Mouse (Mus musculus) midbrain, embryonic 16.5 days (tissue): ENCODE results near the gene B3galt4. TPM values are rescaled to one million over a fixed set of nuclear protein-coding genes. Genes with fewer than 3 reads are reported as not detected.

ENCODE experiments used
- ATAC-seq: fragments of 200-750 bp; cut with Nextera tagmentation; 2 replicates; pipeline ENCODE4 v1.8.0; 2017; ENCODE audit warnings: moderate TSS enrichment
- H3K27ac ChIP-seq: fragments of 300-500 bp; sonication (generic); 2 replicates; pipeline ENCODE4 v1.5.1; 2014; ENCODE audit warnings: mild to moderate bottlenecking, low read length, mixed read lengths
- H3K27me3 ChIP-seq: fragments of 300-500 bp; sonication (generic); 2 replicates; pipeline ENCODE4 v1.6.1; 2014; ENCODE audit warnings: low read depth, low read length, mixed read lengths; ENCODE audit not compliant: control insufficient read depth, insufficient read depth
- H3K36me3 ChIP-seq: fragments of 300-500 bp; sonication (generic); 2 replicates; pipeline ENCODE4 v1.6.1; 2014; ENCODE audit warnings: mild to moderate bottlenecking, low read length, moderate library complexity, mixed read lengths; ENCODE audit not compliant: control insufficient read depth, insufficient read depth
- H3K4me1 ChIP-seq: fragments of 300-500 bp; sonication (generic); 2 replicates; pipeline ENCODE4 v1.6.1; 2014; ENCODE audit warnings: mild to moderate bottlenecking, low read length, mixed read lengths; ENCODE audit not compliant: control insufficient read depth, insufficient read depth
- H3K4me2 ChIP-seq: fragments of 300-500 bp; sonication (generic); 2 replicates; pipeline ENCODE4 v1.6.1; 2014; ENCODE audit warnings: mild to moderate bottlenecking, low read length, mixed read lengths
- H3K4me3 ChIP-seq: fragments of 300-500 bp; sonication (generic); 2 replicates; pipeline ENCODE4 v1.5.1; 2014; ENCODE audit warnings: low read depth, mild to moderate bottlenecking, low read length, moderate library complexity, mixed read lengths
- H3K9ac ChIP-seq: fragments of 300-500 bp; sonication (generic); 2 replicates; pipeline ENCODE4 v1.6.1; 2014; ENCODE audit warnings: low read depth, low read length, mixed read lengths
- H3K9me3 ChIP-seq: fragments of 300-500 bp; sonication (generic); replicated peaks from 2 replicates; pipeline ENCODE4 v1.6.1; 2014; ENCODE audit warnings: mild to moderate bottlenecking, low read length, mixed read lengths; ENCODE audit not compliant: control insufficient read depth, poor library complexity, severe bottlenecking
- WGBS: fragments of 180-500 bp; shearing (Covaris S2); extraction: QIAGEN DNeasy Blood & Tissue Kit; methylation state at CpG from one replicate; pipeline ENCODE4 v1.1.7; 2014; 5-methylcytosine and 5-hydroxymethylcytosine counted together
- polyA plus RNA-seq: library from polyadenylated mRNA; unstranded; fragments of >200 nt; fragmentation: Nextera tagmentation; extraction: Ambion mirVana; gene quantifications from 2 replicates; pipeline ENCODE4 v1.2.1, GENCODE M21; 2015

Gene B3galt4
- polyA plus RNA-seq, 1 experiment from 2014 or later, result 16.6 TPM

DNA sequence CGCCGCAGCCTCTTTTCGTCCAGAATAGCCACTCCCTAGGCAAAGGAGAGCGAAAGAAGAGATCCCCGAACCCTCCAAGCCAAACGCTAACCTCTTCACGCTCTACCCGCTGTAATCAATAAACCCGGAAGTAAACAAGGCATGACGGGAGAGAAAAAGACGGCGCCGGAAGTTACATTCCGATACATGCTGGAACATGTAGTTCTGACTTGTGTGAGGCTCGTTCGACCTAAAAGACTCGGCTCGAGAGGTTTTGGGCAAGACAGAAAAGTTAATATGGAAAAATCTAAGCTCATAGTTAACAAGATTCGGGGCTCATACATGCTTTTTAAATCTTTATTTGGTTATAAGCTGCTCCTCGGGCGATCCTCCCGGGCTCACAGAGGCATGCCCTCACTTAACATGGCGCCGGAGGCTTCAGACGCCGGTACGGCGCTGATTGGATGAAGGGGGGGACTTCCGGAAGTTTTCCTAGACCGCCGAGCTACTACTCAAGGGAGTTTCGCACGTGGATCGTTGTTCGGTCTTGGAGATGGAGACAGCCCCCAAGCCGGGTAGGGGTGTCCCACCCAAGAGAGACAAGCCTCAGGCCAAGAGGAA, 11.0 kb downstream of the B3galt4 start, which contains the start of the genes Pfdn6 and Wdr46:
TSS of gene Pfdn6 (minus strand) at position 138 of the 600 bp plus-strand sequence.
TSS of gene Wdr46 (plus strand) at position 455 of the 600 bp plus-strand sequence.
- peak within 1 kb of the TSS; percentile 85 for H3K4me3 ChIP-seq
- H3K27ac ChIP-seq, result peak within 1 kb of the TSS; percentile 71
- peaks cover 18% of the 10 kb centered on the region for H3K4me1 ChIP-seq
- H3K36me3 ChIP-seq, result peaks cover 22% of the 10 kb centered on the region
- peak within 1 kb of the TSS; percentile 99 for H3K4me2 ChIP-seq
- peak; percentile 89 for ATAC-seq
- no peaks in the 10 kb centered on the region for H3K9me3 ChIP-seq
- peak within 1 kb of the TSS; percentile 84 for H3K9ac ChIP-seq
- H3K27me3 ChIP-seq, result no peaks in the 10 kb centered on the region
- under 1% methylated on average over 36 of the region's 36 CpGs for WGBS

DNA sequence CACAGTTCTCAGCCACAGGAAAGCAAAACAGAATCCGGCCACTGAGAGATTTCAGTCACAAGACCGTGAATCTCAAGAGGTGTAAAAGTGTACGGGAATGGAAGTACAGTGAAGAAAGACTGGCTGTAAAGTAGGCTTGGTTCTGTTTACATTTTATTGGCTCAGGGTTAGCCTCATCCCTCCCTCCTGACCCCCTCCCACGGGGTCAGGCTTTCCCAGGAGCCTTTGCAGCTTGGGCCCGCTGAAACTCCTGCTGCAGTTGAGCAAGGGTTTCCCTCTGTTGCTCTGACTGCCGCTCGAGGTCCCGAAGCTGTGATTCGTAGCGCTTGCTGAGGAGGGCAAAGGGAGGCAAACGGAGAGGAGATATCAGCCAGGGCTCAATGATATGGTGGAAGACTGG, 12.5 kb downstream of the B3galt4 start:
- 78% methylated on average over 11 of the region's 11 CpGs for WGBS
- Histone ChIP-seq H3K27me3 (no peaks in the 10 kb centered on the region), H3K27ac (no peak overlapping the region), H3K36me3 (peaks cover 16% of the 10 kb centered on the region), H3K4me3 (no peak overlapping the region), H3K9ac (no peak overlapping the region), H3K4me1 (peaks cover 18% of the 10 kb centered on the region), H3K4me2 (no peak overlapping the region), H3K9me3 (no peaks in the 10 kb centered on the region)
- no peak for ATAC-seq

DNA sequence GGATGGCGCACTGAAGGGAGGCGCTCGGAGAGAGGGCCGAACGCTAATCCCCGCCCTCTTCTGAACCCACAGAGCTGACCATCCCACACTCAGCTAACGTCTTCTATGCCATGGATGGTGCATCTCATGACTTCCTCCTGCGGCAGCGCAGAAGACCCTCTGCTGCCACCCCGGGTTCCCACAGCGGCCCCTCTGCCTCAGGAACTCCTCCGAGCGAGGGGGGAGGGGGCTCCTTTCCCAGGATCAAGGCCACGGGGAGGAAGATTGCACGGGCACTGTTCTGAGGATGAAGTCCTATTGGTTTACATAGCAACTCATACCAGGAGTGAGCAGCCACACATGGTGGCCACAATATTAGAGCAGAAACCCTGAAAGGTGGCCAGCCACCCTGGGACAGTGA, 14.3 kb downstream of the B3galt4 start:
- no peak for ATAC-seq
- 87% methylated on average over 15 of the region's 15 CpGs for WGBS
- Histone ChIP-seq H3K36me3 (peaks cover 10% of the 10 kb centered on the region; the same call in 1 of the 2 replicates), H3K9me3 (no peaks in the 10 kb centered on the region), H3K4me2 (no peak overlapping the region), H3K27me3 (no peaks in the 10 kb centered on the region), H3K9ac (no peak overlapping the region), H3K4me1 (peaks cover 17% of the 10 kb centered on the region), H3K27ac (no peak overlapping the region), H3K4me3 (no peak overlapping the region)

DNA sequence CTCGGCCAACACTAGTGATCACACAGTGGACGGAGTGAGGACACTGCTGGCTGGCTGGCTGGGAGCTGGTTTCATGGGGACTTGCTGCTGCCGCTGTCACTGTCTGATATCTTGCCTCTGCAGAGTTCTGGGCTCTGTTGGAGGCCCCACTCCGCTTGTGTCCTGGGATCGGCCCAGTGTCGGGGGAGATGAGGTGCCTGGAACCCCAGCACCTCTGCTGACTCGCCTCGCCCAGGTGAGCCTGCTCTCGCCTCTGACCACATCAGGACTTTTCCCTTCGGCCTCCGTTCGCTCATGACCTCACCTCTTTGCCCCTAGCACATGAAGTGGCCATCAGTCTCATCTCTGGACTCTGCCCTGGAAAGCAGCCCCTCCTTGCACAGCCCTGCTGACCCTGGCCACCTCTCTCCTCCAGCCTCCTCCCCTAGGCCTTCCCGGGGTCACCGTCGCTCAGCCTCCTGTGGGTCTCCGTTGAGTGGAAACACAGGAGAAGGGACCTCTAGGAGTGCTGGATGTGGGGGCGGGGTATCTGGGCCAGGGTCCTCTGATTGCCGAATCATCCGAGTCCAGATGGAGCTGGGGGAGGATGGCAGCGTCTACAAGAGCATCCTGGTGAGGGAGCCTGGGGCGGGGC, 15.7 kb downstream of the B3galt4 start:
- 90% methylated on average over 21 of the region's 21 CpGs for WGBS
- Histone ChIP-seq H3K36me3 (peaks cover 10% of the 10 kb centered on the region; the same call in 1 of the 2 replicates), H3K27ac (no peak overlapping the region)

DNA sequence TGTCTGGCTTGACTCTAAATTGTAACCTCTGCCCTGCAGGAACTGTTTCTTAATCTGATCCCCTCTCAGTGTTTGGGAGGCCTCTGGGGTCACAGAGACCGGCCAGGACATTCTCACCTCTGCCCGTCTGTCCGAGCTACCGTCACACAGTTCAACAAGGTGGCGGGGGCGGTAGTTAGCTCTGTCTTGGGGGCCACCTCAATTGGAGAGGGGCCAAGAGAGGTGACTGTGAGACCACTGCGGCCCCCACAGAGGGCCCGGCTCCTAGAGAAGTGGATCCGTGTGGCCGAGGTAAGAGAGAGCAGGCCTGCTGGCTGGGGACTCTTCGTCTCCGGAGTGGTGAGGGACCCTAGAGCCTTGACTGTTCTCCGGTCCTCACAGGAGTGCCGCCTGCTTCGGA, 18.3 kb downstream of the B3galt4 start:
- Histone ChIP-seq H3K9me3 (no peaks in the 10 kb centered on the region), H3K36me3 (peaks cover 8% of the 10 kb centered on the region; the same call in 1 of the 2 replicates), H3K27ac (no peak overlapping the region), H3K27me3 (no peaks in the 10 kb centered on the region), H3K4me1 (peaks cover 15% of the 10 kb centered on the region), H3K4me2 (no peak overlapping the region), H3K4me3 (no peak overlapping the region), H3K9ac (no peak overlapping the region)
- no peak for ATAC-seq
- WGBS, result 92% methylated on average over 15 of the region's 15 CpGs

More for the DNA sequence above, 15.7 kb downstream of the B3galt4 start:
- Histone ChIP-seq H3K9me3 (no peaks in the 10 kb centered on the region), H3K9ac (no peak overlapping the region), H3K4me3 (no peak overlapping the region), H3K4me1 (peaks cover 14% of the 10 kb centered on the region), H3K27me3 (no peaks in the 10 kb centered on the region), H3K4me2 (no peak overlapping the region)
- ATAC-seq, result no peak

DNA sequence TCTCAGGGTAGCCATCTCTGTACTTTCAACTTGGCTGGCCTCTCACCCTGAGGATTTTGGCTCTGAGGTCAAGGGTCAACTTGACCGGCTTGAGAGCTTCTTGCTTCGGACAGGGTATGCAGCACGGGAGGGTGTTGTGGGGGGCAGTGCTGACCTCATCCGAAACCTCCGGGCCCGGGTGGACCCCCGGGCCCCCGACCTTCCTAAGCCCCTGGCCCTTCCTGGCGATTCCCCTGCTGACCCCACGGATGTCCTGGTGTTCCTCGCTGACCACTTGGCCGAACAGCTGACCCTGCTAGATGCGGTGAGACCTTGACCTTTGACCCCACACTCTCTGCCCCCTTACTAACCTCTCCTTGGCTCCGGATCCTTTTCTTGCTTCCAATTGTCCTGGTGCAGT, 18.8 kb downstream of the B3galt4 start:
- H3K9ac ChIP-seq, result no peak overlapping the region
- 83% methylated on average over 14 of the region's 14 CpGs for WGBS
- peaks cover 17% of the 10 kb centered on the region for H3K4me1 ChIP-seq
- no peak overlapping the region for H3K4me3 ChIP-seq
- H3K27ac ChIP-seq, result no peak overlapping the region
- H3K4me2 ChIP-seq, result no peak overlapping the region
- no peak for ATAC-seq
- no peaks in the 10 kb centered on the region for H3K27me3 ChIP-seq
- H3K36me3 ChIP-seq, result peaks cover 8% of the 10 kb centered on the region; the same call in 1 of the 2 replicates
- no peaks in the 10 kb centered on the region for H3K9me3 ChIP-seq

DNA sequence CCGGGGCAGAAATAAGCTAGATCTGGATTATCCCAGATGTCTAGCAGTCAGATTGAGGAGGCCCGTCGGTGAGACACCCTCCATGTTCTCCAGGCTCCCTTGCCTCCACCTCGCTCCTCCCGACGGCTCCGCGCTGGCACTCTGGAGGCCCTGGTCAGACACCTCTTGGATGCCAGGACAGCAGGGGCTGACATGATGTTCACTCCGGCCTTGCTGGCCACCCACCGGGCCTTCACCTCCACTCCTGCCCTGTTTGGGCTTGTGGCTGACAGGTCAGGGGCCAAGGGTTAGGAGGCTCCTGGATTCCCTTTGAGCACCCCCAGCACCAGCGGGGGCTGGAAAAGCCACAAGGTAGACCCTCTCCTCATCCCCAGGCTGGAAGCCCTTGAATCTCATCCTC, 19.3 kb downstream of the B3galt4 start:
- no peak overlapping the region for H3K4me2 ChIP-seq
- H3K9me3 ChIP-seq, result no peaks in the 10 kb centered on the region
- no peak for ATAC-seq
- H3K9ac ChIP-seq, result no peak overlapping the region
- H3K4me3 ChIP-seq, result no peak overlapping the region
- H3K4me1 ChIP-seq, result peaks cover 17% of the 10 kb centered on the region
- H3K27me3 ChIP-seq, result no peaks in the 10 kb centered on the region
- H3K27ac ChIP-seq, result no peak overlapping the region
- peaks cover 8% of the 10 kb centered on the region; the same call in 1 of the 2 replicates for H3K36me3 ChIP-seq
- 92% methylated on average over 11 of the region's 11 CpGs for WGBS

DNA sequence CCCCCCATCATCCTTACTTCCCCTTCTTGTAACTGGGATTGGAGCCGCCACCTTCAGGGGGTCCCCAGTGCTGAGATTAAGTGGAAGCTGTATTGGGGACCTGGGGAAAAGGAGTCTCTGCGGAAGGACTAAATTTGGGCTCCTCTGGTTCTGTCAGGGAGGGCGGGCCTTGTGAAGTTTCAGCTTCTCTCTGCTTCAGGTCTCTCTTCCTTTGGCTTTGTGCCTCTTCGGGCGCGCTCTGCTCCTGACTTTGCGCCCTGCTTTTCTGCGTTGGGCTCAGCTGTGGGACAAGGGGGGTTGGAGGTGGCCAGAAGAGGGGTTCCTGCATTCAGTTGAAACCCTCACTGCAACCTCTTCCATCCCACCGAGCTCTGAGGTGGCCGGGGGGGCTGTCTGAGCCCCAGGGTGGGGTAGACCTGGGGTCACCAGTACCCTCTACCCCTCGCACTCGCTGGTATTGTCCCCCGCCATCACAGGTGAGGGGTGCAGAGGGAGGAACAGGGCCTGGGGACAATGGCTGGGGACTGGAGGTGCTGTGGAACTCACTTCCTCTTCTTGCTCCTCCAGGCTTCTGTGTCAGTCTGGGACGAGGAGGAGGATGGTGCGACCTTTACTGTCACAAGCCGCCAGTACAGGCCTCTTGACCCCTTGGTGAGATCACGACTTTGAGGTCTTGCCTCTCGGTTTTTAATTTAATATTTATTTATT, 20.0 kb downstream of the B3galt4 start:
- H3K4me1 ChIP-seq, result peaks cover 17% of the 10 kb centered on the region
- H3K9ac ChIP-seq, result peak overlapping the region; percentile 92
- H3K27ac ChIP-seq, result no peak overlapping the region
- H3K4me2 ChIP-seq, result peak overlapping the region; percentile 99
- H3K4me3 ChIP-seq, result peak overlapping the region; percentile 88
- H3K36me3 ChIP-seq, result peaks cover 11% of the 10 kb centered on the region
- no peaks in the 10 kb centered on the region for H3K9me3 ChIP-seq
- no peak for ATAC-seq
- 38% methylated on average over 18 of the region's 18 CpGs for WGBS
- H3K27me3 ChIP-seq, result no peaks in the 10 kb centered on the region
